Mouse (Mus musculus): ENCODE results near the gene Bcl9. TPM values are rescaled to one million over a fixed set of nuclear protein-coding genes. Genes with fewer than 3 reads are reported as not detected.
A peak's percentile ranks its signal among the peaks of the same experiment; 100 is the strongest.

The Bcl9 gene
- total RNA-seq, 2 experiments from 2014 or later: 49.3 to 69.1 TPM

DNA sequence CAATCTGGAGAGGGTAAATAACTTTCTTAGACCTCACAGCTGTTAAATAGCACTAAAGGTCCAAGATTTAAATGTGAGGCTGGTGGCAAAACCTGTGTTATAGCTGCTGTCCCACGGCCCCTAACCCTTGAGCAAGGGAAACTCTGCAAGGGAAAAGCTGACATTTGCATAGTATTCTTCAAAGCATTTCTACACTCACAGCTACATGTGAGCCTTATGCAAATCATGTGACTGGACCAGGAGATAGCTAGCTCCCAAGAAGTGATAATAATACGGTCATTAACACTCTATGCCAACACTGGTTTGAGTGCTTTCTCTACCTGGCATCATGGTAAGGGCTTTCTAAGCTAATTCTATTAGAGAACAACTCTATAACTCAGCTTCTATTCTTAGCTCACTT lies 60.3 kb downstream of the Bcl9 start:
- DNase-seq (ENCODE audit: extremely low spot score in 1 of 2, low spot score in 1 of 2): no peak

DNA sequence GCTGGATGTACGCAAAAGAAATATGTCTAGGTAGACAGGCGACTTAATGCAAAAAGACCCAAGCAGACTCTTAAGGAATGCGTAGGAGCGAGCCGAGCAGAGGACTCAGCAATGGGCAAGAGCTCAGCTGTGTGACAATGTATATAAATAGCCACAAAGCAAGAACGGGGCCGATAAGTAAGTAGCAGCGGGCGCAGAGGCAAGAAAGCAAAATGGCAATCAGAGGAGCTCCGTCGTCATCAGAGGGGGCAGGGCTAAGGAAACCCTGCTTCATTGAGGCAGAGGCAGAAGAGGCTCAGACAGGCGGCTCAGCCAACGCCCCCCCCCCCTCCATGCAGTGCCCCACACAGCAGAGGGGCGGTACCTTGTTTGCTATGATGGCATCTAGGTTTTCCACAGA lies 62.9 kb downstream of the Bcl9 start:
- no peak for DNase-seq (ENCODE audit: extremely low spot score in 1 of 2, low spot score in 1 of 2)

DNA sequence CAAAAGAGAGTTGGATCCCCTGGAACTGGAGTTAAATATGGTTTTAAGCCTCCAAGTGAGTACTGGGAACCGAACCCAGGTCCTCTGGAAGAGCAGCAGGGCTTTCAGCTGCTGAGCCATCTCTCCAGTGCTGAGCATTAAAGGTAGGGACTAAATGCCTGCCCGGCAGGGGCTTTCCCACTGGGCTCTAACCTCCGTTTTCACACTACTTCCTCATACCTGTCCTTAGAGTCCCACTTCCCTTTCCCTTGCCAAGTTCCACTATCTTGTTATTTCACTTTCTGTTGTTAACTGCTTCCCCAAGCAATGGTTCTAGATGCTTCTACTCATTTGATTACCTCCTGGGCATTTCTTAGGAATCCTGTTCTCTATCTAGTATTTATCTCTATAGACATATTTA lies 65.4 kb downstream of the Bcl9 start:
- no peak for DNase-seq (ENCODE audit: extremely low spot score in 1 of 2, low spot score in 1 of 2)

DNA sequence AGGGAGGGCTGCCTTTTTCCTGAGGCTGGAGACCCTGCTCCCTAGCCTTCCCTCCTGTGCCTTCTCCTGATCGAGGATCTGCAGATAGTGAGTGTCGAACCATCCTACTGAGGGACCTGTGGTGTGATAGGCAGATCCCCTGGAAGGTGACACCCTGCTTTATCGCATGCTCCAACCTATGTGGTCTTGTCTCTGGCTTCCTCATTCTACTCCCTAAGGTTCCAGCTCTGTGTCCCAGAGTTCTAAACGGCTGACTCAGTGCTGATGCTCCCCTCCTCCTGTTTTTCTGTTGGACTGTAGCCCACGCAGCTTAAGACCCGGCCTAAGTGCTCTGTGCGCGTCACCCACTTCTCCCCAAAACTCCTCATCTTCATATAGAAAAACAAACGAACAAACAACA lies 65.9 kb downstream of the Bcl9 start:
- DNase-seq (ENCODE audit: extremely low spot score in 1 of 2, low spot score in 1 of 2): no peak

GRCm38 (mm10) chr3:97230631-97231404 lies 66.9 kb downstream of the Bcl9 start:
- no peak for DNase-seq (ENCODE audit: extremely low spot score in 1 of 2, low spot score in 1 of 2)

DNA sequence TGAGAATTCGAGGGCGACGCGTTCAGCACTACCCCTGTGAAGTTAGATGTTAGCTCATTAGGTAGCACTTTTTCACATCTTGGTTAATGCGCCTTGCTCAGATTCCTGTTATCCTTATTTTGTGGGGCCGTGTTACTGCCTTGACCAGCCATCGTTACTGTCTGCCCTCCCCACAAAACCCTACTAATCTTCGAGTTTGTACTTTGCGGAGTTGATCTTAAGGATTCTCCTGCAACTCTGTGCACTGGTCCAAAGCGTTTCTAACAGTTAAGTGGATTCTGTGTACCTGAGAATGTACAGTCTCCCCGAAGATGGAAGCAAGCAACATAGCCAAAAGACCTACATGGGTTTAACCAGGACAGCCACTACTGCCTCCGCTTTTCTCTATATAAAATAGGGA lies 69.3 kb downstream of the Bcl9 start:
- no peak for DNase-seq (ENCODE audit: extremely low spot score in 1 of 2, low spot score in 1 of 2)

GRCm38 (mm10) chr3:97228020-97228419 lies 69.7 kb downstream of the Bcl9 start:
- DNase-seq (ENCODE audit: extremely low spot score in 1 of 2, low spot score in 1 of 2): no peak

DNA sequence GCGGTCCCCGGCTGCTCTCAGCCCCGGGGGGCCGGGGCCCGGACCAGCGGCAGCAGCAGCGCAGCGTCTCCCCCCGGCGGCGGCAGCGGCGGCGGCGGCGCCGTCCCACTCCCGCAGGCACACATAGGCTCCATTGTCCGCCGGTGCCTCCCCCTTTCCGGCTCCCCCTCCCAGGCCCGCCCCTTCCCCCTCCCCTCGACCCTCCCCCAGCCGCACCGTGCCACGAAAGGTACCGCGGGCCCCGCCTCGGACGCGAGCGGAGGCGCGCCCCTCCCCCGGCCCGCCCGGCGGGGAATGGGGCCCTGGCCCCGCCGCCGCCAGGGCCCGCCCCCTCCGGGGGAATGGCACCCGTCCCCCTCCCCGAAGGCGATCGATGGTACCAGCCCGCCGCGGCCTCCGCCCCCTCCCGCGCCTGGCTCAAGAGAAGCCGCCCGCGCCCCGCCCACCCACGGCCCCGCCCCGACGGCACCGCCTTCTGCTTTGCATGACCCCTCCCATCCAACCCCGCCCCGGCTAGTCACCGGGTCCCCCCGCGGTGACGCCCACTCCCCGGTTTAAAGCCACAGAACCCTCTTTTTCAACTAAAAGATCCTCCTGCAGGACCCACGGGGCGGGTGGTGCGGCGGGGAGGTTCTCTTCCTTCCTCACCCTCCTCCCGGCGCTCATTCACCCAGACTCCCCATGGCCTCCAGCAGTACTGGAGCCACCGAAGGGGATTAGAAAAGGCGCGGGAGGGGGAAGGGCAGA lies 70.3 kb downstream of the Bcl9 start:
- peak; percentile 81 to 88 for DNase-seq (ENCODE audit: extremely low spot score in 1 of 2, low spot score in 1 of 2)

- DNase-seq (ENCODE audit: extremely low spot score in 1 of 2, low spot score in 1 of 2): no peak
Observed at GRCm38 (mm10) chr3:97226719-97227118, 71.0 kb downstream of the Bcl9 start.

DNA sequence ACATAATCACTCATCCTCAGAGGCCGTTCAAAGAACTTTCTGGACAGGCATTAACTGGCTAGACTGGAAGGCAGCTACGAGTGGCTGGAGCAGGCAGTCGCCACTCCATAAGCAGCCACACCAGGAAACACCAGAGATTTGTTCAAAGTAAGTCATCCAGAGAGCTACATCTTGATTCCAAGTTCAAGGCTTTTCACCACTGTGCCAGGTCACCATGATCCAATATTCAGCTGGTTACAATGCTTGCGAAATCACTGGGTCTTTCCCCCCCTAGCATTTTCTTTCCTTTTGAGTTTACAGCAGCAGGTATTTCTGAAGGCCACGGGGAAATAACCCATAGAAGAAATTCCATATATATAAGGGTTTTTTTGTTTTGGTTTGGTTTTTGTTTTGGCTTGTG lies 72.5 kb downstream of the Bcl9 start:
- DNase-seq (ENCODE audit: extremely low spot score in 1 of 2, low spot score in 1 of 2): no peak

DNA sequence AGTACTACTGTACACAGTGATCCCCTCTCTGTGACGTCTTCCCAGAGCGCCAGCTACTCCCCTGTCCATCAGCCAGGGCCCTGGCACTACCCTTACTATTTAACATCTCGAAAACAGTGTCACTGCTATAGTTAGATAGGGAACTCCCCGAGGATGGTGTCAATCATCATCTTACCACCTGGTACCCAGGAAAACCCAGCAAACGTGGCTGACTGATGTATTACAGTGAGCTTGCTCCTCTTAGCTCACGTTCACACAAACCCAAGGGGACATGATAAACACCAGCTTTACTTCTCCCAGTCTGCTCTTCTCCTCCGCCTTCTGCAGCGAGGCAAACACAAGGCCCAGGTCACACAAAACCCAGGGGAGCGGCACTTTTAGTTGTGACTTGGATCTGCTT lies 74.5 kb downstream of the Bcl9 start:
- DNase-seq (ENCODE audit: extremely low spot score in 1 of 2, low spot score in 1 of 2): no peak

DNA sequence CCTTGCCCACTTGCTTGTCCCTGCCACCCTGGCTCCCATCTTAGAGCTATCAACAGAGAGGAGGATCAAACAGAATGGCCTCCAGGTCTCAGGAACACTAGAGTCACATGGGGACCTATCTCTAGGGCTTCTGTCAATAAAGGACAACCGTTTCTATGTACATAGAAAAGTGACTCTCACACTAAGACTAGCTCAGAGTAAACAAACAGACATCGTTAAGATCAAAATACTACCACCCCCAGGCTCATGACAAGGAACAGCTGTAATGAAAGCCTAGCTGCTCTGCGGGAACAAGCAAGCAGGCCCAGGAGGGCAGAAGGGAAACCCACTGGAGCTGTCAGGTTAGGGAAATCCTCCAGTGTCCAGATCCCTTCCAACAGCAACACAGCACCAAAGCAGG lies 82.2 kb downstream of the Bcl9 start:
- no peak for DNase-seq (ENCODE audit: extremely low spot score in 1 of 2, low spot score in 1 of 2)

GRCm38 (mm10) chr3:97214439-97214838 lies 83.3 kb downstream of the Bcl9 start:
- no peak for DNase-seq (ENCODE audit: extremely low spot score in 1 of 2, low spot score in 1 of 2)

DNA sequence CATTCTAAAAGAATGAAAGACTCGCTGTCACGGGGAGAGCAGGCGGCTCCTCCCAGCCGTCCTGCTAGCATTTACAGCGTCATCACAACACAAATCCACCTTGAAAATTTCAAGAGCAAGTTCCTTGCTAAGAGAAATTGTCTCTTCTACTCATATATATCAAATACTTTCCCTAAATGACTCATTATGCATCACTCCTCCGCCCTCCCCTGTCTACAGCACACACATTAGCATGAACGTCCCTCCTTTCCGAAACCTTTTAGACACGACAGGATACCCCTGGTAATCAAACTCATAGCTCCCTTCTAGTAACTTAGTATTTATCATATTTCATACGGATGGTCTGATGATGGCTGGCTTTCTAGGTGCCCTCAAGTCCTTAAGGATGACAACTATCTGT lies 83.8 kb downstream of the Bcl9 start:
- no peak for DNase-seq (ENCODE audit: extremely low spot score in 1 of 2, low spot score in 1 of 2)

DNA sequence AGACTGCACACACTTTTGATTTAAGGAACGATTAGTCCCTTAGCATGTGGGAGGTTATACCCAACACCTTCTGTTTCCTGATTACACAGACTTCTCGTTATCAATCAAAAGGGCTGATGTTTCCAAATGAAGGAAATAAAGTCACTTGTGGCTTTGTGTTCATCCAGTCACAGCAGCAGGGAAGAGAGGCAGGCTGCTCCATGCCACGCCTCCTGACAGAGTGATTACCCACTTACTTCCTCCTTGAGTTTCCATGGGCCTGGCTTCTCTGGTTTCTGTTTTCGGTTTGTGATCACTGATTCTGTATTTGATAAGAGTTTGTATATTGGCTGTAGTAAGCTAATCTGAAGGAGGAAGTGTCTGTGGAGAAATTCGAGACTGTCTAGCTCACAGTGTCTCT lies 86.5 kb downstream of the Bcl9 start:
- DNase-seq (ENCODE audit: extremely low spot score in 1 of 2, low spot score in 1 of 2): no peak

- DNase-seq (ENCODE audit: extremely low spot score in 1 of 2, low spot score in 1 of 2): no peak
Observed at GRCm38 (mm10) chr3:97209351-97209750, 88.4 kb downstream of the Bcl9 start.

DNA sequence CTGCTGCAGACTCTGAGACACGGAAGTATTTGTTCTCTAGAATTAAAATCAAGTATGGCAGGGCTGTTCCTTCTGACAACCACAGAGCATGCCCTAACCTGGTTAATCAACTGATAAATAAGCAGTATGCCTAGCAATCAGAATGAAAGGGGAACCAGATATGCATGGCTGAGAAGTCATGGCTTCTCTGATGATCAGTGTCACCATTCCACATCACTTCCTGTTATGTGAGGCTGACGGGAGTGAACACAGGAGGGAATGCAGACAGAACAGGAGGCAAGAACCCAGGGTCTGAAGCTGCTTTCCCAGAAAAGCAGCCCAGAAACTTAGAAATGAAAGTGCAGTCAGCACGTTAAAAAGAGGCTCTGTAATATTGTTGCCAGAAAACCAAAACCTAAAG lies 91.2 kb downstream of the Bcl9 start:
- DNase-seq (ENCODE audit: extremely low spot score in 1 of 2, low spot score in 1 of 2): no peak

DNA sequence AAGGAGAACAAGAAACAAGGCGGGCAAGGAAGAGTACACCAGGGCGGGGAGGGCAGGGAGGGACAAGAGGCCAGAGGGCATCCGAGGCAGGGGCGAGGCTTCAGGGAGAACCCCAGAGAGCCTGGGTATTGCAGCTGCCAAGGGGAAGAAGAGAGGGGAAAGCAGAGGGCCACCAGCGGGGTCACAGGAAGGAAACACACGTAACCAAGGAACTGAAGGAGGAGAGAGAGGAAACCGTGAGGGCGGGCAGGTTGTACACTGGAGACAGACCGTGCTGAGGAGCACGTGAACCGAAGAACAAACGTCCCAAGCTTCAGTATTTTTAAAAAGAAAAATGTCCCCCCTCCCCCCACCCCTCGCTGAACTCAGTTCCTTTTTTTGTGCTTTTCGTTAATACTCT lies 93.8 kb downstream of the Bcl9 start:
- no peak for DNase-seq (ENCODE audit: extremely low spot score in 1 of 2, low spot score in 1 of 2)

- DNase-seq (ENCODE audit: extremely low spot score in 1 of 2, low spot score in 1 of 2): peak in 1 of 2 experiments; percentile 59
Observed at GRCm38 (mm10) chr3:97201943-97202342, 95.8 kb downstream of the Bcl9 start.

DNA sequence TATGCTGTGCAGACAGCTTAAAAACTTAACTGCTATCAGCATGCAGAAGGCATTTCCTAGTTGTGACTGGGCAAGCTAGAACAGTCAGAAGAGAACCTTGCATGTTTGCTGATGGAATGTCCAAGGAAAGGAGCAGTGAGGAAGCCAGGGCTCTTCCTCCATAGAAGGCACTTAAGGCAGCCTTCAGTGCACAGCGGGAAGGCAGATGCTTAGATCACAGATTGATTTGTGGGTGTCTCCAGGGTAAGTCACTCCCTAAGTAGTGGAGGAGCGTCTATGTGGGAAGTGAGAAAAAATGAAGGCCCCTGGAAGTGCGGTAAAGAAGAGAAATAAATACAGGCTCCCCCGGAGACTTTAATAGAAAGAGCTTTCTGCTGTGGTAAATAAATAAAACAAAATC lies 98.5 kb downstream of the Bcl9 start:
- DNase-seq (ENCODE audit: extremely low spot score in 1 of 2, low spot score in 1 of 2): no peak

DNA sequence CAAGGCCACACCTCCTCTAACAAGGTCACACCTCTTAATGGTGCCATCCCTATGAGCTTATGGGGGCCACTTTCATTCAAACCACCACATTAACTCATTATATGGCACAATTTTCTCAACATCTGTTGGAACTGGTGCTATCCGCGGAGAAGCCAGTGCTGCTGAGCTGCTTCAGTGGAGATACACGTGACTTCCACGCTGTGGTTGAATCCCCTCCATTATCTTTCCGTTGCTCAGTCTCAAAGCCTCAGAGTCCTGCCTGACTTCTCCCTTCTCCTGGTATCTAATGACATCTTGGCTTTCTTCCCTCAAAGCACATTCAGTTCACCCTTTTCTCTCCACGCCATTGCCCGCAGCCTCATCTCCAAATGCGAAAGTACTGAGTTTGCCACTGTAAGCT lies 101.1 kb downstream of the Bcl9 start:
- DNase-seq (ENCODE audit: extremely low spot score in 1 of 2, low spot score in 1 of 2): no peak

All from layer of hippocampus, postnatal 25 days (tissue).